Mouse (Mus musculus) heart, adult 2 months (tissue): ENCODE data around the gene Hells.

Experiments used
- CTCF ChIP-seq: fragments of 200-600 bp; IDR thresholded peaks from 2 replicates; pipeline ENCODE4 v1.8.1; 2022; ENCODE audit warnings: antibody characterized with exemption, mild to moderate bottlenecking, moderate library complexity
- EP300 ChIP-seq: fragments of 200-500 bp; IDR thresholded peaks from 2 replicates; pipeline ENCODE4 v1.6.1; 2011; ENCODE audit warnings: low read depth, low read length, control low read depth; ENCODE audit not compliant: insufficient read depth

- no peak for TF ChIP-seq EP300
- no peak for TF ChIP-seq CTCF
Observed at GRCm38 (mm10) chr19:38930788-38931565, at the start of gene Hells.
